Mouse (Mus musculus) midbrain, embryonic 16.5 days (tissue): ENCODE measurements around the gene Tmem163. TPM values are rescaled to one million over a fixed set of nuclear protein-coding genes. Genes with fewer than 3 reads are reported as not detected.

Experiments used
- ATAC-seq: fragments of 200-750 bp; cut with Nextera tagmentation; 2 replicates; pipeline ENCODE4 v1.8.0; 2017; ENCODE audit warnings: moderate TSS enrichment
- H3K27ac ChIP-seq: fragments of 300-500 bp; sonication (generic); 2 replicates; pipeline ENCODE4 v1.5.1; 2014; ENCODE audit warnings: mild to moderate bottlenecking, low read length, mixed read lengths
- H3K27me3 ChIP-seq: fragments of 300-500 bp; sonication (generic); 2 replicates; pipeline ENCODE4 v1.6.1; 2014; ENCODE audit warnings: low read depth, low read length, mixed read lengths; ENCODE audit not compliant: control insufficient read depth, insufficient read depth
- H3K36me3 ChIP-seq: fragments of 300-500 bp; sonication (generic); 2 replicates; pipeline ENCODE4 v1.6.1; 2014; ENCODE audit warnings: mild to moderate bottlenecking, low read length, moderate library complexity, mixed read lengths; ENCODE audit not compliant: control insufficient read depth, insufficient read depth
- H3K4me1 ChIP-seq: fragments of 300-500 bp; sonication (generic); 2 replicates; pipeline ENCODE4 v1.6.1; 2014; ENCODE audit warnings: mild to moderate bottlenecking, low read length, mixed read lengths; ENCODE audit not compliant: control insufficient read depth, insufficient read depth
- H3K4me2 ChIP-seq: fragments of 300-500 bp; sonication (generic); 2 replicates; pipeline ENCODE4 v1.6.1; 2014; ENCODE audit warnings: mild to moderate bottlenecking, low read length, mixed read lengths
- H3K4me3 ChIP-seq: fragments of 300-500 bp; sonication (generic); 2 replicates; pipeline ENCODE4 v1.5.1; 2014; ENCODE audit warnings: low read depth, mild to moderate bottlenecking, low read length, moderate library complexity, mixed read lengths
- H3K9ac ChIP-seq: fragments of 300-500 bp; sonication (generic); 2 replicates; pipeline ENCODE4 v1.6.1; 2014; ENCODE audit warnings: low read depth, low read length, mixed read lengths
- H3K9me3 ChIP-seq: fragments of 300-500 bp; sonication (generic); replicated peaks from 2 replicates; pipeline ENCODE4 v1.6.1; 2014; ENCODE audit warnings: mild to moderate bottlenecking, low read length, mixed read lengths; ENCODE audit not compliant: control insufficient read depth, poor library complexity, severe bottlenecking
- WGBS: fragments of 180-500 bp; shearing (Covaris S2); extraction: QIAGEN DNeasy Blood & Tissue Kit; methylation state at CpG from one replicate; pipeline ENCODE4 v1.1.7; 2014; 5-methylcytosine and 5-hydroxymethylcytosine counted together
- polyA plus RNA-seq: library from polyadenylated mRNA; unstranded; fragments of >200 nt; fragmentation: Nextera tagmentation; extraction: Ambion mirVana; gene quantifications from 2 replicates; pipeline ENCODE4 v1.2.1, GENCODE M21; 2015

Gene Tmem163
- polyA plus RNA-seq, 1 experiment from 2014 or later: 68.7 TPM

GRCm38 (mm10) chr1:127508067-127508739 is 171.1 kb downstream of the Tmem163 start:
- H3K9me3 ChIP-seq: no peaks in the 10 kb centered on the region
- no peaks in the 10 kb centered on the region for H3K36me3 ChIP-seq
- H3K27me3 ChIP-seq: no peaks in the 10 kb centered on the region
- H3K4me1 ChIP-seq: peaks cover 21% of the 10 kb centered on the region
- ATAC-seq: peak; percentile 81
- H3K4me2 ChIP-seq: 0 out of 2 replicates have a peak overlapping the region, but pooled peaks have one; percentile 27
- no peak overlapping the region for H3K4me3 ChIP-seq
- WGBS: 41% methylated on average over 16 of the region's 16 CpGs
- H3K9ac ChIP-seq: peak overlapping the region; percentile 30; the same call in 1 of the 2 replicates
- peak overlapping the region; percentile 81 for H3K27ac ChIP-seq

GRCm38 (mm10) chr1:127507042-127507650 is 172.2 kb downstream of the Tmem163 start:
- Histone ChIP-seq H3K4me2 (no peak overlapping the region), H3K4me1 (peaks cover 21% of the 10 kb centered on the region), H3K27me3 (no peaks in the 10 kb centered on the region), H3K4me3 (no peak overlapping the region), H3K9ac (no peak overlapping the region), H3K27ac (peak overlapping the region; percentile 65), H3K36me3 (no peaks in the 10 kb centered on the region), H3K9me3 (no peaks in the 10 kb centered on the region)
- 52% methylated on average over 10 of the region's 10 CpGs for whole genome bisulfite sequencing
- no peak for ATAC-seq

DNA sequence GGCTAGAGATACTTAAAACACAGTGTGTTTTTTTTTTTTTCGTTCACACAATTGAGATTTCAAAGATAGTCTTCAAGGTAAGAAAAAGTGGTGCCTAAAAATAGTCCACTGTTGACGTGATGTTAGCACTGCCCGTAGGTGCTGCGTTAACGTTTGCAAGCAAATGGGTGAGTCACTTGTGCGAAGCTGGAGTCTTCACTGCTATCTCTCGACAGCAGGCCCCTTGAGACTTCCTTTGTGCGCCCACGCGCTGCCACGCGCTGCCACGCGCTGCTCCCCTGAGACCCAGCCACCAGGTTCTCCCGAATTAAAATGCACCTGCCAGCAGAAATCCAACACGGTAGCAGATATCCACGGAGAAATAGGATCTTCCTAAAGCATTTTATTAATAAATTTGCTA is 178.6 kb downstream of the Tmem163 start:
- 55% methylated on average over 17 of the region's 17 CpGs for WGBS
- ATAC-seq: peak; percentile 52
- Histone ChIP-seq H3K9me3 (no peaks in the 10 kb centered on the region), H3K9ac (no peak overlapping the region), H3K27me3 (no peaks in the 10 kb centered on the region), H3K27ac (peak overlapping the region; percentile 66), H3K4me2 (peak overlapping the region; percentile 10; the same call in 1 of the 2 replicates), H3K36me3 (no peaks in the 10 kb centered on the region), H3K4me1 (peaks cover 5% of the 10 kb centered on the region; the same call in 1 of the 2 replicates), H3K4me3 (no peak overlapping the region)

GRCm38 (mm10) chr1:127500219-127500618 is 179.1 kb downstream of the Tmem163 start:
- peak; percentile 72; the same call in 1 of the 2 replicates for ATAC-seq
- no peaks in the 10 kb centered on the region for H3K27me3 ChIP-seq
- WGBS: 9% methylated on average over 8 of the region's 8 CpGs

GRCm38 (mm10) chr1:127498746-127499145 is 180.6 kb downstream of the Tmem163 start:
- H3K4me3 ChIP-seq: no peak overlapping the region
- no peaks in the 10 kb centered on the region for H3K36me3 ChIP-seq
- ATAC-seq: no peak
- WGBS: 69% methylated on average over 9 of the region's 9 CpGs
- no peak overlapping the region for H3K27ac ChIP-seq
- H3K27me3 ChIP-seq: no peaks in the 10 kb centered on the region
- H3K9ac ChIP-seq: no peak overlapping the region
- H3K9me3 ChIP-seq: no peaks in the 10 kb centered on the region
- peaks cover 5% of the 10 kb centered on the region; the same call in 1 of the 2 replicates for H3K4me1 ChIP-seq
- no peak overlapping the region for H3K4me2 ChIP-seq

More at GRCm38 (mm10) chr1:127500219-127500618, 179.1 kb downstream of the Tmem163 start:
- no peak overlapping the region for H3K4me3 ChIP-seq
- peak overlapping the region; percentile 10; the same call in 1 of the 2 replicates for H3K4me2 ChIP-seq
- H3K9ac ChIP-seq: no peak overlapping the region
- no peaks in the 10 kb centered on the region for H3K36me3 ChIP-seq
- H3K4me1 ChIP-seq: peaks cover 5% of the 10 kb centered on the region; the same call in 1 of the 2 replicates
- no peaks in the 10 kb centered on the region for H3K9me3 ChIP-seq
- peak overlapping the region; percentile 66; the same call in 1 of the 2 replicates for H3K27ac ChIP-seq

GRCm38 (mm10) chr1:127496737-127497543 is 182.4 kb downstream of the Tmem163 start:
- H3K4me3 ChIP-seq: no peak overlapping the region
- H3K9me3 ChIP-seq: no peaks in the 10 kb centered on the region
- no peaks in the 10 kb centered on the region for H3K36me3 ChIP-seq
- WGBS: 38% methylated on average over 9 of the region's 9 CpGs
- H3K4me2 ChIP-seq: 0 out of 2 replicates have a peak overlapping the region, but pooled peaks have one; percentile 28
- H3K27me3 ChIP-seq: no peaks in the 10 kb centered on the region
- H3K9ac ChIP-seq: no peak overlapping the region
- no peak overlapping the region for H3K27ac ChIP-seq
- peaks cover 5% of the 10 kb centered on the region; the same call in 1 of the 2 replicates for H3K4me1 ChIP-seq
- peak; percentile 56 for ATAC-seq

- no peak for ATAC-seq
- Histone ChIP-seq H3K9ac (no peak overlapping the region), H3K27me3 (no peaks in the 10 kb centered on the region), H3K9me3 (no peaks in the 10 kb centered on the region), H3K36me3 (no peaks in the 10 kb centered on the region), H3K4me3 (no peak overlapping the region), H3K4me1 (no peaks in the 10 kb centered on the region), H3K4me2 (no peak overlapping the region), H3K27ac (no peak overlapping the region)
- WGBS: 82% methylated on average over 4 of the region's 4 CpGs
Observed at GRCm38 (mm10) chr1:127487161-127487560, 192.2 kb downstream of the Tmem163 start.

DNA sequence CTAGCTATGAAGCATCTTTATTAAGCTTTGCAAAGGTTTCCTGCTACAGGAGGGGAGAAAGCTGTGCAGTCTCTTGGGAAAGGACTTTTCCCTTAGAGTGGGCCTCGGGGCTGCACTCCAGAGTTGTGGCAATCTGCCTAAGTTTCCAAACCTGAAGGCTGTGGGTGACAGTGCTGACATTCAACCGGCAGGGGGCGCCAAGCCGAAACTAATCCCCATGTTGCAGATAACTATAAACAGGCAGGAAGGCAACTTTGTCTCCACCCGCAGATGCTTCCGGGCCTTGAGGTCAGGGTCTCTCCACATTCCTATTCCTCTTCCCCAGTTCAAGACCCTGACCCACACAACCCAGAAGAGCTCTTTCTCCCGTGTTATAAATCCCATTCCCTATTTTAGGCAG is 194.5 kb downstream of the Tmem163 start:
- H3K4me3 ChIP-seq: no peak overlapping the region
- WGBS: 44% methylated on average over 7 of the region's 7 CpGs
- no peaks in the 10 kb centered on the region for H3K27me3 ChIP-seq
- H3K9ac ChIP-seq: no peak overlapping the region
- no peaks in the 10 kb centered on the region for H3K36me3 ChIP-seq
- no peak for ATAC-seq
- H3K4me1 ChIP-seq: no peaks in the 10 kb centered on the region
- H3K27ac ChIP-seq: no peak overlapping the region
- no peak overlapping the region for H3K4me2 ChIP-seq
- no peaks in the 10 kb centered on the region for H3K9me3 ChIP-seq
